Mouse (Mus musculus) intestine, embryonic 15.5 days (tissue): ENCODE measurements around the gene Tardbp. TPM values are rescaled to one million over a fixed set of nuclear protein-coding genes. Genes with fewer than 3 reads are reported as not detected.

ENCODE experiments used
- ATAC-seq: fragments of 200-750 bp; cut with Nextera tagmentation; 2 replicates; pipeline ENCODE4 v1.8.0; 2017; ENCODE audit warnings: moderate TSS enrichment, moderate library complexity
- H3K27ac ChIP-seq: fragments of 300-500 bp; sonication (generic); 2 replicates; pipeline ENCODE4 v1.5.1; 2015; ENCODE audit warnings: mild to moderate bottlenecking, inconsistent platforms
- H3K27me3 ChIP-seq: fragments of 300-500 bp; sonication (generic); replicated peaks from 2 replicates; pipeline ENCODE4 v1.6.1; 2015; ENCODE audit warnings: inconsistent platforms
- H3K36me3 ChIP-seq: fragments of 300-500 bp; sonication (generic); 2 replicates; pipeline ENCODE4 v1.6.1; 2015; ENCODE audit warnings: inconsistent platforms
- H3K4me1 ChIP-seq: fragments of 300-500 bp; sonication (generic); replicated peaks from 2 replicates; pipeline ENCODE4 v1.6.1; 2015; ENCODE audit warnings: inconsistent platforms
- H3K4me2 ChIP-seq: fragments of 300-500 bp; sonication (generic); replicated peaks from 2 replicates; pipeline ENCODE4 v1.6.1; 2015; ENCODE audit warnings: mild to moderate bottlenecking, inconsistent platforms
- H3K4me3 ChIP-seq: fragments of 300-500 bp; sonication (generic); replicated peaks from 2 replicates; pipeline ENCODE4 v1.5.1; 2015; ENCODE audit warnings: inconsistent platforms
- H3K9ac ChIP-seq: fragments of 300-500 bp; sonication (generic); 2 replicates; pipeline ENCODE4 v1.6.1; 2015; ENCODE audit warnings: inconsistent platforms
- H3K9me3 ChIP-seq: fragments of 300-500 bp; sonication (generic); 2 replicates; pipeline ENCODE4 v1.6.1; 2016; ENCODE audit warnings: inconsistent platforms
- WGBS: fragments of 180-500 bp; shearing (Covaris S2); methylation state at CpG from one replicate; pipeline ENCODE4 v1.1.7; 2015; 5-methylcytosine and 5-hydroxymethylcytosine counted together
- polyA plus RNA-seq: library from polyadenylated mRNA; unstranded; fragments of >200 nt; fragmentation: Nextera tagmentation; extraction: Ambion mirVana; gene quantifications from 2 replicates; pipeline ENCODE4 v1.2.1, GENCODE M21; 2015

The Tardbp gene
- polyA plus RNA-seq, 1 experiment from 2014 or later = 318 TPM

DNA sequence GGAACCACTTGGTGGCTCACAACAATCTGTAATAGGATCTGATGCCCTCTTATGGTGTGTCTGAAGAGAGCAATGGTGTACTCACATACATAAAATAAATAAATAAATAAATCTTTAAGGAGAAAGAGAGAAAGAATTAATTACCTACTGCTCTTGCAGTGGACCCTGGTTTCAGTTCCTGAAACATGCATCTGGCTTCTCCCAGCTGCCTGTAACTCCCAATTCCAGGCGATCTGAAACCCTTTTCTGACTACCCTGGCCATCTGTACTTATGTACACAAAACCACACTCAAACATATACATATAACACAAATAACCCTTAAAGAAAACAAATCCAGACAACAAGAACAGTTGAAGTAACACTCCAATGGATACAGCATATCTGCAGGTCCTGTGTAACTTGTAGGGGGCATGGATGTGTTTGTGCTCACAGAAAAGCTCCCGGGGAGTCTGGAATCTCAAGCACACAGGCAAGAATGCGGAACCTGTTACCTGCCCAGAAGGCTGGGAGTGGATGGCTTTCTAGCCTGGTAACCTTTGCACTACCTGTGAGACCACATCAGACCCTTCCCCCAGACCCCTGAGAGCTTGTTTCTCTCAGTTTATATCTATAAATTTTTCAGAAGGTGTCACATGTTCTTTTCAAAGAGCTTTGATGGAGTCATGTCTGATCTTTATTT, 5.3 kb upstream of the Tardbp start:
- no peaks in the 10 kb centered on the region for H3K36me3 ChIP-seq
- H3K9ac ChIP-seq = no peak overlapping the region
- no peak for ATAC-seq
- no peak overlapping the region for H3K27ac ChIP-seq
- no peak overlapping the region for H3K4me3 ChIP-seq
- no peaks in the 10 kb centered on the region for H3K27me3 ChIP-seq
- no peaks in the 10 kb centered on the region; the same call in 1 of the 2 replicates for H3K4me1 ChIP-seq
- no peak overlapping the region for H3K4me2 ChIP-seq
- H3K9me3 ChIP-seq = no peaks in the 10 kb centered on the region
- WGBS = 38% methylated on average over 3 of the region's 3 CpGs

DNA sequence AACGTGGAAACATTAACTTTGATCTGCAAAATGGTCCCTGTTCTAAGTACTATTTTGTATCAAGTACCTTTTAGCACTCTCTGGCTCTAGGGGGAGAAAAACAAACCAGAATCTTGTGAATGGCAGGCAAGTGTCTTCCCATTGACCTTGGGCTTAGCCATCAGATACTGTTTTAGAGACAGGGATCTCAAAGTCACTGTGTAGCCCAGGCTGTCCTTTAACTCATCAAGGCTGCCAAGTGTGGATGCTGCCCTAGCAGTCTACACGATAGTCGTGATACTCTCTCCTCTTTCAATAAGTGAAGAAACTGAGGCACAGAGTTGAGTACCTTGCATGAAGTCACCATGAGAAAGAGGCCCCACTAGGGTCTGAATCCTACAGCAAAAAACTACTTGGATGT, 427 bp upstream of the Tardbp start:
- H3K4me2 ChIP-seq = peak overlapping the region; percentile 59
- H3K36me3 ChIP-seq = peaks cover 10% of the 10 kb centered on the region
- H3K27ac ChIP-seq = no peak overlapping the region
- no peaks in the 10 kb centered on the region for H3K27me3 ChIP-seq
- H3K9ac ChIP-seq = no peak overlapping the region
- 62% methylated on average over 3 of the region's 3 CpGs for WGBS
- peak overlapping the region; percentile 91 for H3K4me3 ChIP-seq
- no peaks in the 10 kb centered on the region for H3K9me3 ChIP-seq
- H3K4me1 ChIP-seq = peaks cover 8% of the 10 kb centered on the region
- peak; percentile 6 for ATAC-seq

DNA sequence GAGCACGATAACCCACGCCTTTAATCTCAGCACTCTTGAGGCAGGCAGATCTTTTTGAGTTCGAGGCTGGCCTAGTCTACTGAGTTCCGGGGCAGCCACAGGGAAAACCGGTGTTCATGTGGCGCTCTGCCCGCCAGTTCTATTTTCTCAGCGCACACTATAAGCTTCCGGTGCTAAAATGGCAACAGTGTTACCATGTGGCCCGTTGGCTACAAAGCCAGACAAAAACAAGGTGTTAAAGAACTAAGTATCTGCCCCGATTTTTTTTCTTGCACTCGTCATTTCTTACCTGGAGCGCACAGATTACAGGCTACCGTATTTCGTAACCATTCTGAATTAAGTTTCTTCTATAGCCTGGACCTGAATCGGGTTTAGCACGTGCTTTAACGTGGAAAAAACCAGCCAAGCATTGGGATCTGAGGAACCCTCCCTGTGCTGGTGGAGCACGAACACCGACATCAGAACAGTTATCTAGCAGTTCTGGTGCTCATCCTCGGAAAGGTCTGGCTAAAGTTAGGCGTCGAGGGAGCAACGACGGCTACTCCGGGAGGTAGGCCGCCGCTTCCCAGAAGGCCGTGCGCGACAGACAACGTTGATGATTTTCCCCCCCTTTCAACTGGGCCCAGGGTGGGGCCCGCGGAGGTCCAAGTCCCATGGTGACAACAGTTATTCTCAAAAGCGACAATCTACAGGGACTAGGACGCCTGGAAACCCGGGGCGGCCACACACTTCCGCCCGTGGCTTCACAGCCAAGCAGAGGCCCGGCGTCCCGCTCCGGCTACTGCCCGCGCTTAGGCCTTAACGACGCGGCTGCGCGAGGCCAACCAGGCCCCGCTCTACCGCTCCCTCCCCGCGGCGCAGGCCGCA, 830 bp downstream of the Tardbp start:
- Histone ChIP-seq H3K4me3 (peak overlapping the region; percentile 91), H3K36me3 (peaks cover 20% of the 10 kb centered on the region), H3K27ac (peak overlapping the region; percentile 92), H3K27me3 (no peaks in the 10 kb centered on the region), H3K9me3 (no peaks in the 10 kb centered on the region), H3K4me1 (peaks cover 8% of the 10 kb centered on the region), H3K9ac (peak overlapping the region; percentile 99), H3K4me2 (peak overlapping the region; percentile 59)
- under 1% methylated on average over 57 of the region's 57 CpGs for WGBS
- peak; percentile 63 for ATAC-seq

DNA sequence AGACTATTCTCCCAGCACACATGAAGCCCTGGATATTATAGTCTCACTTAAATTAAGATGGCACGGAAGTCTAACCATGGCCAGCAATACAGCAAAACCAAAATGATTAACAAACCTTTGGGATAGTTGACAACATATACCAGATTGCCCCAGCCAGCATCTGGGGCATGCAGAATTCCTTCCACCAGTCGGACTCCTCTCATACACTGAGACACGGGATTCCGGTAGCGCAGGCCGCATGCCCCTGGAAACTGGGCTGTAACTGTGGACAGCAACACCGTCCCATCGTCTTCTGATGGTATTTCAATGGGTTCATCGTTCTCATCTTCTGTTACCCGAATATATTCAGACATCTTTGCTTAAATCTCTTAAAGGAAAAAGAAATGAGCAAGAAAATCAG, 1.8 kb downstream of the Tardbp start:
- Histone ChIP-seq H3K27me3 (no peaks in the 10 kb centered on the region), H3K4me2 (peak overlapping the region; percentile 59), H3K4me3 (no peak overlapping the region), H3K9me3 (no peaks in the 10 kb centered on the region), H3K27ac (no peak overlapping the region), H3K9ac (no peak overlapping the region; the same call in 1 of the 2 replicates), H3K36me3 (peaks cover 25% of the 10 kb centered on the region), H3K4me1 (peaks cover 8% of the 10 kb centered on the region)
- 80% methylated on average over 10 of the region's 10 CpGs for WGBS
- ATAC-seq = no peak

DNA sequence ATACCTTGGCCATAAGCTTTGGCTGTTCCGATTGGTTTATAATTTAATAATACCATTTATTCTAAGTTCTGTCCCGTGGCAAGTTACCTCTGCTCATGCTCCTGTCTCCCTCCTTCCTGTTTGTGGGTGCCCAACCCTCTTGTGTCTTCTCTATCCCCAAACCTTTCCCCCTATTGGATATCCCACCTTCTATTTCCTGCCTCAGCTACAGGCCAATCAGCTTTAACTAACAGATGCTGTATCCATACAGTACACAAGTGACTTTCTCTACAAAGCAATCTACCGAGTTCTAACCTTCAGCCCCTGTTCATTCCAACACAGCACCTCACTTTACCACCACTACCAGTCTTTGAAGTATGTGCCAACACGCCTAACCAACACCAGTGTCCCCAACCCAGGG, 3.2 kb downstream of the Tardbp start:
- no peak for ATAC-seq
- Histone ChIP-seq H3K4me2 (peak overlapping the region; percentile 5; the same call in 1 of the 2 replicates), H3K9ac (no peak overlapping the region), H3K27ac (no peak overlapping the region), H3K4me3 (no peak overlapping the region), H3K27me3 (no peaks in the 10 kb centered on the region), H3K9me3 (no peaks in the 10 kb centered on the region), H3K4me1 (peaks cover 8% of the 10 kb centered on the region), H3K36me3 (peaks cover 39% of the 10 kb centered on the region)
- 82% methylated on average over 4 of the region's 4 CpGs for WGBS

DNA sequence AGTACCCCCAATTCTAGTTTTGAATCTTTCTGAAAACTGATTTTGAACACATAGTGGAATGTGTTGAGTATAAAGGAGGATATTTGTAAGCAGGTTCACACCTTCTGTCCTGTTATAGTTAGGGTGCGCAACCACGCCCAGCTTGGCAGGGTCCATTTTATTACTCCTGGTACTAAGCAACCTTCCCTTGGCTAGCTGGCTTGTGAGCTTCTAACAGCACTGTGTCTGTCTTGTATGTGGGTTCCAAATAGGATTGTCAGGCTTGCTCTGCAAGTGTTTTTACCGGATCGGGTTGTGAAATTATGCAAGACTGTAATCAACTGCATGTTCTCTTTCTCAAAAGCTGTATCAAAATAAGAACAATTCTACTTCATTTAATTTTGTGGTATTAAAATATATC, 4.3 kb downstream of the Tardbp start:
- Histone ChIP-seq H3K9me3 (no peaks in the 10 kb centered on the region), H3K4me3 (no peak overlapping the region), H3K36me3 (peaks cover 45% of the 10 kb centered on the region), H3K4me1 (peaks cover 8% of the 10 kb centered on the region), H3K27me3 (no peaks in the 10 kb centered on the region), H3K27ac (no peak overlapping the region), H3K9ac (no peak overlapping the region), H3K4me2 (no peak overlapping the region)
- no peak for ATAC-seq
- WGBS = 82% methylated on average over 4 of the region's 4 CpGs

DNA sequence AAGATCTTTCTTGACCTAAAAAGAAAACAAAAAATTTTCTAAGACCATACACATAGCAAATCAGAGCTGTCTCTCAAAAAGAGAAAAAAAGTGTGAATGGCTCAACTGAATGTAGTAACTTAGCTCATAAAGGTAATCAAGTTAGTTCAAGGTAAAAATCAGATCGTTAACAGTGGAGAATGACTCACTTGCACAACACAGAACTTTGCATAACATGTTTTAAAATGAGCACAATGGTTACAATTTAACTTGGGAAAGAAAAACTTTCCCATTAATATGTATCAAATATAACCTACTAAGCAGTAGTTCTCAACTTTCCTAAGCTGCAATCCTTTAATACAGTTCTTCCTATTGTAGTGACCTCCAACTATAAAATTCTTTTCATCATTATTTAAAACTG, 6.1 kb downstream of the Tardbp start:
- Histone ChIP-seq H3K27me3 (no peaks in the 10 kb centered on the region), H3K36me3 (peaks cover 47% of the 10 kb centered on the region), H3K4me3 (no peak overlapping the region), H3K4me2 (no peak overlapping the region), H3K27ac (no peak overlapping the region), H3K9me3 (no peaks in the 10 kb centered on the region), H3K9ac (no peak overlapping the region), H3K4me1 (peaks cover 8% of the 10 kb centered on the region)
- ATAC-seq = no peak
- 82% methylated on average over 1 of the region's 1 CpGs for WGBS

DNA sequence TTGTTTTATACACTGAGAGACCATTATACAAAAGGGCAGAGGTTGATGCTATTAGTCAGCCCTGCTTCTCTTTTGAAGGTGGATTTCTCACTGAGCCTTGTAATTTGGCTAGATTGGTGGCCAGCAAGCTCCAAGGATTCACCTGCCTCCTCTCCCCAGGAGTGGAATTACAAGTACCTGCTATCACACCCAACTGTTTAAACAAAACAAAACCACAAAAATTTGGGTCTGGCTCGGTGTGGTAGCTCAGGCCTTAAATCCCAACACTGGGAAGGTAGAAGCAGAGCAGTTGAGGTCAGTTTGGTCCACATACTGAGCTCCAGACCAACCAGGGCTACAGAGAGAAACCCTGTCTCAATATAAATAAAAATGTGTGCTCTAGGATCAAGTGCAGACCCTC, 7.0 kb downstream of the Tardbp start:
- peaks cover 48% of the 10 kb centered on the region for H3K36me3 ChIP-seq

DNA sequence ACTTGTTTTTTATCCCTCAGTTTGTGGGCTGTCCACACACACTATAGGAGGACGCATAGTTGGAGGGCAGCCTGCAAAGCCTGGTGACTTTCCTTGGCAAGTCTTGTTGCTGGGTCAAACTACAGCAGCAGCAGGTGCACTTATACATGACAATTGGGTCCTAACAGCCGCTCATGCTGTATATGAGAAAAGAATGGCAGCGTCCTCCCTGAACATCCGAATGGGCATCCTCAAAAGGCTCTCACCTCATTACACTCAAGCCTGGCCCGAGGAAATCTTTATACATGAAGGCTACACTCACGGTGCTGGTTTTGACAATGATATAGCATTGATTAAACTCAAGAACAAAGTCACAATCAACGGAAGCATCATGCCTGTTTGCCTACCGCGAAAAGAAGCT, 13.1 kb downstream of the Tardbp start:
- no peaks in the 10 kb centered on the region for H3K27me3 ChIP-seq
- WGBS = 80% methylated on average over 9 of the region's 9 CpGs
- no peak overlapping the region for H3K4me2 ChIP-seq
- ATAC-seq = no peak
- H3K9ac ChIP-seq = no peak overlapping the region
- H3K4me1 ChIP-seq = 0 out of 2 replicates have a peak, but pooled peaks cover 2% of the 10 kb centered on the region
- H3K27ac ChIP-seq = no peak overlapping the region
- no peak overlapping the region for H3K4me3 ChIP-seq
- peaks cover 17% of the 10 kb centered on the region; the same call in 1 of the 2 replicates for H3K36me3 ChIP-seq
- H3K9me3 ChIP-seq = no peaks in the 10 kb centered on the region

More for the DNA sequence above, 7.0 kb downstream of the Tardbp start:
- Histone ChIP-seq H3K4me3 (no peak overlapping the region), H3K9me3 (no peaks in the 10 kb centered on the region), H3K9ac (no peak overlapping the region), H3K27ac (no peak overlapping the region), H3K4me1 (peaks cover 6% of the 10 kb centered on the region), H3K27me3 (no peaks in the 10 kb centered on the region), H3K4me2 (no peak overlapping the region)
- no peak for ATAC-seq
- WGBS = 68% methylated on average over 1 of the region's 1 CpGs

DNA sequence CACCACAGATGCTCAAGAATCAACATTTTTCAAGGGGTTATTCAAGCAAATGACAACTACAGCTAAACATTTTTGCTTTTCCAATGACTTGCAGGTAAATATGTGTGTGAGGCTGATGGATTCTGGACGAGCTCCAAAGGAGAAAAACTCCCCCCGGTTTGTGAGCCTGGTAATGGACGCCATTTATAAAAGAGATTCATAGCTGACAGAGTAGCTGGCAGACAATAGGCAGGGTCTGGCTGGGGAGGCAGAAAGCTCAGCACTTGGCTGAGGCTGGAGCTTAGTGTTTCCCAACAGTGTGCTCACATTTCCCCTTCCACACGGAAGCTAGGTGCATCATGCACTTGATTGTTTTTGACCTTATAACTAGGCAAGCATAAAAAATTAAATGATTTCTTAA, 14.3 kb downstream of the Tardbp start:
- Histone ChIP-seq H3K27me3 (no peaks in the 10 kb centered on the region), H3K4me3 (no peak overlapping the region), H3K4me2 (no peak overlapping the region), H3K9me3 (no peaks in the 10 kb centered on the region), H3K9ac (no peak overlapping the region), H3K4me1 (0 out of 2 replicates have a peak, but pooled peaks cover 4% of the 10 kb centered on the region), H3K36me3 (peaks cover 11% of the 10 kb centered on the region; the same call in 1 of the 2 replicates), H3K27ac (no peak overlapping the region)
- no peak for ATAC-seq
- 51% methylated on average over 4 of the region's 4 CpGs for WGBS

DNA sequence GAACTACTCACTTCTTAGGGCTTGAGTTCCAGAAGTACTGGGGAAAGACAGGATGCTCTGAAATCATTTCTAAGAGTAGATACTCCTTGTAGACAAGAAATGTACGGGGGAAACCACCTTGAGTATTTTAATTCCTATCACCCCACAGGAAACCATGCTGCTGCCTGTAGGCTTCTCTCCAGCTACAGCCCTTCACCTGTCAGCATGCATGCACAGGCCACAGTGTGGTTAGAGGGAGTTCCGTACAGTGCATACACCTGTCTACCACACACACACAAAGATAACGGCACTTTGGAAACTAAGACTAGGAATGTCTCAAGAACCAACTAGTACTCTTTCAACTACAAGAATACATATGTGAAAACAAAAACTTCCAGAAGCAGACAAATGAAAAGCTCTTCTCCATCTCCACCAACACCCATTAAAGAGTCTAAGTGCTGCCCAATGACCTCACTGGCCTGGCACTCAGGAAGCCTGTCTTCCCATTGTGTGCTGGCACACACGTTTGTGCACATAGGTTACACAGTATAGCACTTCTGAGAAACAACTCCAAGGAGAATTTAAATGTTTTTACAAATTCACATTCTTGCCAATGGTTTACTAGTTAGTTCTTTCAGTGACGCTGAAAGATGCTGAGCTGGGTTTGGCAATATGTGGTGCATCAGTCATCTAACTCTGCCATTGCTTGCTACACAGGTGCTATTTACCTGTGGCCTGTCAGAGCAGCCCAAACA, 16.0 kb downstream of the Tardbp start:
- H3K4me1 ChIP-seq = 0 out of 2 replicates have a peak, but pooled peaks cover 4% of the 10 kb centered on the region
- H3K9ac ChIP-seq = no peak overlapping the region
- no peak for ATAC-seq
- no peak overlapping the region for H3K27ac ChIP-seq
- H3K9me3 ChIP-seq = no peaks in the 10 kb centered on the region
- H3K4me3 ChIP-seq = no peak overlapping the region
- no peaks in the 10 kb centered on the region for H3K27me3 ChIP-seq
- 75% methylated on average over 5 of the region's 5 CpGs for WGBS
- H3K36me3 ChIP-seq = peaks cover 8% of the 10 kb centered on the region; the same call in 1 of the 2 replicates
- H3K4me2 ChIP-seq = no peak overlapping the region

DNA sequence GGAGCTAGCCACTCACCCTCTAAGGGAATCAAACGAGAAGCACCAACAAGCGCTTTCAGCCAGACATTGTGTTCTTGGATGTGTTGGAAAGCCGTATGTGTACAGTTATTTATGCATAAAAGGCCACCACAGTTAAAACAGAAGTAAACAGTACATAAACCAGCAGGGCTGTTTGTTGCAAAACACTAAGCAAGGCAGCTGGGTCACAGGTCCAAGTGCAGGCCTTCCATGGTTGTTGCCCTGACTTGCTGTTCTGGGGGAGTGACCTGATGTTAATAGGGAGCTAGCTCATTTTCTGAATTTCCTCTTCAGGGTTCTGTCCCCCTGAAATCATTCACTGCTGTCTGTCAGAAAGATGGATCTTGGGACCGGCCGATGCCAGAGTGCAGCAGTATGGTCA, 17.0 kb downstream of the Tardbp start:
- H3K4me1 ChIP-seq = 0 out of 2 replicates have a peak, but pooled peaks cover 4% of the 10 kb centered on the region
- no peaks in the 10 kb centered on the region for H3K27me3 ChIP-seq
- H3K36me3 ChIP-seq = peaks cover 4% of the 10 kb centered on the region; the same call in 1 of the 2 replicates
- no peak overlapping the region for H3K27ac ChIP-seq
- H3K9me3 ChIP-seq = no peaks in the 10 kb centered on the region
- H3K4me3 ChIP-seq = no peak overlapping the region
- ATAC-seq = no peak
- 78% methylated on average over 5 of the region's 5 CpGs for WGBS
- no peak overlapping the region for H3K9ac ChIP-seq
- H3K4me2 ChIP-seq = no peak overlapping the region
